Mouse (Mus musculus) urinary bladder, postnatal 36 days (tissue): ENCODE measurements around the gene Hoxc11.

ENCODE experiments used
- DNase-seq, 2 experiments: peaks; one replicate each; pipeline ENCODE4 v3.0.0; 2022; ENCODE audit warnings: low spot score in 2 of 2, mixed read lengths in 1 of 2

Gene Hoxc11

GRCm38 (mm10) chr15:102936279-102936972, 17.8 kb upstream of the Hoxc11 start, which contains the start of gene Hoxc12:
Gene Hoxc12 (plus strand): TSS chr15:102936757.
- no peak for DNase-seq

GRCm38 (mm10) chr15:102937036-102937666, 17.1 kb upstream of the Hoxc11 start:
- no peak for DNase-seq

- no peak for DNase-seq
Observed at GRCm38 (mm10) chr15:102939256-102940155, 14.7 kb upstream of the Hoxc11 start.

- DNase-seq = peak in 1 of 2 experiments; percentile 33
Observed at GRCm38 (mm10) chr15:102942739-102943467, 11.3 kb upstream of the Hoxc11 start.

GRCm38 (mm10) chr15:102943468-102943813, 10.8 kb upstream of the Hoxc11 start:
- no peak for DNase-seq

- DNase-seq = no peak
Observed at GRCm38 (mm10) chr15:102945185-102946077, 8.8 kb upstream of the Hoxc11 start.

GRCm38 (mm10) chr15:102947276-102947675, 7.0 kb upstream of the Hoxc11 start:
- DNase-seq = no peak

- no peak for DNase-seq
Observed at GRCm38 (mm10) chr15:102948842-102949241, 5.4 kb upstream of the Hoxc11 start.

GRCm38 (mm10) chr15:102949696-102950095, 4.5 kb upstream of the Hoxc11 start:
- no peak for DNase-seq

- no peak for DNase-seq
Observed at GRCm38 (mm10) chr15:102950877-102951276, 3.4 kb upstream of the Hoxc11 start.

- DNase-seq = no peak
Observed at GRCm38 (mm10) chr15:102953561-102953960, 666 bp upstream of the Hoxc11 start.

- no peak for DNase-seq
Observed at GRCm38 (mm10) chr15:102955007-102955382, 768 bp downstream of the Hoxc11 start.

GRCm38 (mm10) chr15:102955833-102956640, 1.8 kb downstream of the Hoxc11 start:
- DNase-seq = no peak

GRCm38 (mm10) chr15:102956906-102957305, 2.7 kb downstream of the Hoxc11 start:
- no peak for DNase-seq

GRCm38 (mm10) chr15:102959663-102960191, 5.5 kb downstream of the Hoxc11 start:
- DNase-seq = no peak

- DNase-seq = no peak
Observed at GRCm38 (mm10) chr15:102961728-102962127, 7.5 kb downstream of the Hoxc11 start.

- DNase-seq = no peak
Observed at GRCm38 (mm10) chr15:102962492-102962891, 8.3 kb downstream of the Hoxc11 start.

- no peak for DNase-seq
Observed at GRCm38 (mm10) chr15:102963259-102963658, 9.0 kb downstream of the Hoxc11 start.
